Mouse (Mus musculus): Measurements from ENCODE around the gene Cfap99. TPM values are rescaled to one million over a fixed set of nuclear protein-coding genes. Genes with fewer than 3 reads are reported as not detected.

Gene Cfap99
- total RNA-seq, 2 experiments from 2014 or later, result 1.1 to 1.2 TPM

Other genes with a start within 250 kb of the Cfap99 start
- gene Poln, start 119.2 kb upstream of the Cfap99 start, total RNA-seq (2021), result 1 to 10 TPM; 1.6 TPM
- 1 to 10 TPM; 7.8 to 8.6 TPM for gene Haus3, start 119.1 kb upstream of the Cfap99 start, total RNA-seq (2021)
- gene Mxd4, start 100.9 kb upstream of the Cfap99 start, total RNA-seq (2021), result 10 to 100 TPM; 74.0 to 80.4 TPM
- gene Zfyve28, start 151 bp upstream of the Cfap99 start, total RNA-seq (2021), result 10 to 100 TPM; 48.2 to 55.0 TPM
- gene Rnf4, start 47.7 kb downstream of the Cfap99 start, total RNA-seq (2021), result 10 to 100 TPM; 88.0 to 89.5 TPM
- gene Fam193a, start 81.3 kb downstream of the Cfap99 start, total RNA-seq (2021), result 10 to 100 TPM; 41.1 to 42.3 TPM
- 10 to 100 TPM; 20.2 to 22.0 TPM for gene Tnip2, start 225.4 kb downstream of the Cfap99 start, total RNA-seq (2021)
- gene Sh3bp2, start 237.2 kb downstream of the Cfap99 start, total RNA-seq (2021), result 1 to 10 TPM; 2.4 to 2.9 TPM